Mouse (Mus musculus): ENCODE results near the gene Map2k6.
A peak's percentile ranks its signal among the peaks of the same experiment; 100 is the strongest.
"Not testable (repeated sequence)": the region's sequence is repeated elsewhere in the genome, so short reads cannot be mapped to it uniquely, and the experiment has no call there.

Map2k6 gene

GRCm38 (mm10) chr11:110398553-110399239 is at the start of gene Map2k6:
Gene Map2k6 (plus strand): TSS chr11:110399122.
- DNase-seq, result peak; percentile 89 to 92

- DNase-seq, result no peak
Observed at GRCm38 (mm10) chr11:110354261-110354660, 44.7 kb upstream of the Map2k6 start.

- not testable (repeated sequence) for DNase-seq
Observed at GRCm38 (mm10) chr11:110355131-110355530, 43.8 kb upstream of the Map2k6 start.

GRCm38 (mm10) chr11:110357756-110358551 is 41.0 kb upstream of the Map2k6 start:
- DNase-seq, result peak in 1 of 2 experiments; percentile 64

GRCm38 (mm10) chr11:110365016-110365415 is 33.9 kb upstream of the Map2k6 start:
- DNase-seq, result peak; percentile 67 to 84

- DNase-seq, result peak in 1 of 2 experiments; percentile 12
Observed at GRCm38 (mm10) chr11:110366902-110367301, 32.0 kb upstream of the Map2k6 start.

GRCm38 (mm10) chr11:110367638-110368037 is 31.3 kb upstream of the Map2k6 start:
- DNase-seq, result peak in 1 of 2 experiments; percentile 39

- peak; percentile 29 to 72 for DNase-seq
Observed at GRCm38 (mm10) chr11:110369312-110370019, 29.5 kb upstream of the Map2k6 start.

- DNase-seq, result no peak
Observed at GRCm38 (mm10) chr11:110371827-110372226, 27.1 kb upstream of the Map2k6 start.

GRCm38 (mm10) chr11:110372266-110372954 is 26.5 kb upstream of the Map2k6 start:
- DNase-seq, result no peak

GRCm38 (mm10) chr11:110374036-110374435 is 24.9 kb upstream of the Map2k6 start:
- no peak for DNase-seq

- DNase-seq, result peak; percentile 90 to 95
Observed at GRCm38 (mm10) chr11:110379661-110380309, 19.1 kb upstream of the Map2k6 start.

GRCm38 (mm10) chr11:110380310-110380668 is 18.6 kb upstream of the Map2k6 start:
- DNase-seq, result no peak

- no peak for DNase-seq
Observed at GRCm38 (mm10) chr11:110385487-110385886, 13.4 kb upstream of the Map2k6 start.

GRCm38 (mm10) chr11:110392763-110393162 is 6.2 kb upstream of the Map2k6 start:
- no peak for DNase-seq

- DNase-seq, result no peak
Observed at GRCm38 (mm10) chr11:110394788-110395452, 4.0 kb upstream of the Map2k6 start.

GRCm38 (mm10) chr11:110396085-110396484 is 2.8 kb upstream of the Map2k6 start:
- DNase-seq, result no peak

GRCm38 (mm10) chr11:110399240-110400150 is 573 bp downstream of the Map2k6 start:
- DNase-seq, result no peak

- no peak for DNase-seq
Observed at GRCm38 (mm10) chr11:110400283-110400682, 1.4 kb downstream of the Map2k6 start.

- DNase-seq, result no peak
Observed at GRCm38 (mm10) chr11:110402671-110403070, 3.7 kb downstream of the Map2k6 start.

- no peak for DNase-seq
Observed at GRCm38 (mm10) chr11:110403602-110404001, 4.7 kb downstream of the Map2k6 start.

Measured in kidney, postnatal 25 days (tissue).